Mouse (Mus musculus) bone marrow, adult 2 months (tissue): Measurements from ENCODE around the gene Pik3cg. TPM values are rescaled to one million over a fixed set of nuclear protein-coding genes. Genes with fewer than 3 reads are reported as not detected.

Experiments
- H3K27ac ChIP-seq: fragments of 200-500 bp; 2 replicates; pipeline ENCODE4 v1.5.1; 2012; ENCODE audit warnings: low read depth, mild to moderate bottlenecking, control low read depth, inconsistent platforms, low read length; ENCODE audit not compliant: control insufficient read depth, poor library complexity, insufficient read depth
- H3K4me1 ChIP-seq: fragments of 200-500 bp; 2 replicates; pipeline ENCODE4 v1.6.1; 2011; ENCODE audit warnings: low read length; ENCODE audit not compliant: control insufficient read depth, insufficient read depth
- H3K4me3 ChIP-seq: fragments of 200-500 bp; replicated peaks from 2 replicates; pipeline ENCODE3; 2011; ENCODE audit warnings: mild to moderate bottlenecking, low read depth, low read length, control low read depth; ENCODE audit not compliant: control insufficient read depth
- CTCF ChIP-seq: fragments of 200-500 bp; IDR thresholded peaks from 2 replicates; pipeline ENCODE4 v1.5.1; 2011; ENCODE audit warnings: low read length, control low read depth; ENCODE audit not compliant: control insufficient read depth, insufficient read depth
- POLR2A ChIP-seq: fragments of 200-500 bp; IDR thresholded peaks from 2 replicates; pipeline ENCODE4 v1.6.1; 2011; ENCODE audit warnings: low read depth, mild to moderate bottlenecking, control low read depth, low read length, borderline replicate concordance; ENCODE audit not compliant: control insufficient read depth
- WGBS: fragments of 180-500 bp; shearing (Covaris S2); methylation state at CpG from one replicate; pipeline ENCODE4 v1.1.7; 2018; 5-methylcytosine and 5-hydroxymethylcytosine counted together
- polyA plus RNA-seq: library from polyadenylated mRNA; stranded (reverse); fragments of >200 nt; gene quantifications from 2 replicates; pipeline ENCODE4 v1.2.4, GENCODE M21; 2011; ENCODE audit warnings: low replicate concordance; ENCODE audit not compliant: missing spikeins, insufficient read depth, insufficient read length

Pik3cg gene
- polyA plus RNA-seq, 1 experiment = 10.5 TPM

- Histone ChIP-seq H3K4me1 (peaks cover 10% of the 10 kb centered on the region), H3K27ac (no peak overlapping the region), H3K4me3 (no peak overlapping the region)
- WGBS = 71% methylated on average over 5 of the region's 5 CpGs
- no peak for TF ChIP-seq CTCF
- no peak for TF ChIP-seq POLR2A
Measured at GRCm38 (mm10) chr12:32212156-32212555, 3.7 kb upstream of the Pik3cg start.

GRCm38 (mm10) chr12:32211257-32211656 lies 2.8 kb upstream of the Pik3cg start:
- Histone ChIP-seq H3K4me1 (peaks cover 11% of the 10 kb centered on the region), H3K27ac (no peak overlapping the region), H3K4me3 (no peak overlapping the region)
- WGBS = 84% methylated on average over 4 of the region's 4 CpGs
- TF ChIP-seq POLR2A = no peak

- H3K4me3 ChIP-seq = peak overlapping the region; percentile 67
- H3K4me1 ChIP-seq = peaks cover 9% of the 10 kb centered on the region
- TF ChIP-seq CTCF (no peak), POLR2A (no peak)
- 4% methylated on average over 2 of the region's 2 CpGs for WGBS
- peak overlapping the region; percentile 95 for H3K27ac ChIP-seq
Measured at GRCm38 (mm10) chr12:32208951-32209350, 492 bp upstream of the Pik3cg start.

- WGBS = 11% methylated on average over 3 of the region's 3 CpGs
- H3K4me3 ChIP-seq = peak overlapping the region; percentile 58
- H3K27ac ChIP-seq = no peak overlapping the region
- peaks cover 8% of the 10 kb centered on the region for H3K4me1 ChIP-seq
- TF ChIP-seq CTCF = no peak
- TF ChIP-seq POLR2A = no peak
Measured at GRCm38 (mm10) chr12:32207141-32207540, 1.3 kb downstream of the Pik3cg start.

- no peak overlapping the region for H3K4me3 ChIP-seq
- 57% methylated on average over 8 of the region's 8 CpGs for WGBS
- TF ChIP-seq CTCF = no peak
- peaks cover 11% of the 10 kb centered on the region for H3K4me1 ChIP-seq
- no peak overlapping the region for H3K27ac ChIP-seq
Measured at GRCm38 (mm10) chr12:32203695-32204094, 4.8 kb downstream of the Pik3cg start.

GRCm38 (mm10) chr12:32202583-32202982 lies 5.9 kb downstream of the Pik3cg start:
- H3K27ac ChIP-seq = no peak overlapping the region
- WGBS = 86% methylated on average over 5 of the region's 5 CpGs
- no peak overlapping the region for H3K4me3 ChIP-seq
- TF ChIP-seq CTCF = no peak
- no peak for TF ChIP-seq POLR2A
- H3K4me1 ChIP-seq = peaks cover 11% of the 10 kb centered on the region

GRCm38 (mm10) chr12:32201932-32202331 lies 6.5 kb downstream of the Pik3cg start:
- TF ChIP-seq CTCF = no peak
- TF ChIP-seq POLR2A = no peak
- 83% methylated on average over 7 of the region's 7 CpGs for WGBS

GRCm38 (mm10) chr12:32201070-32201585 lies 7.3 kb downstream of the Pik3cg start:
- H3K27ac ChIP-seq = no peak overlapping the region; the same call in 1 of the 2 replicates
- no peak for TF ChIP-seq POLR2A
- TF ChIP-seq CTCF = no peak
- H3K4me3 ChIP-seq = no peak overlapping the region
- H3K4me1 ChIP-seq = peaks cover 10% of the 10 kb centered on the region
- WGBS = 81% methylated on average over 6 of the region's 6 CpGs

More at GRCm38 (mm10) chr12:32201932-32202331, 6.5 kb downstream of the Pik3cg start:
- peaks cover 11% of the 10 kb centered on the region for H3K4me1 ChIP-seq
- H3K27ac ChIP-seq = no peak overlapping the region
- H3K4me3 ChIP-seq = no peak overlapping the region

GRCm38 (mm10) chr12:32200387-32201069 lies 7.9 kb downstream of the Pik3cg start:
- TF ChIP-seq CTCF (no peak), POLR2A (no peak)
- Histone ChIP-seq H3K4me3 (no peak overlapping the region), H3K27ac (no peak overlapping the region; the same call in 1 of the 2 replicates), H3K4me1 (peaks cover 10% of the 10 kb centered on the region)
- 63% methylated on average over 16 of the region's 16 CpGs for WGBS
